Mouse (Mus musculus): ENCODE measurements around the gene Slc35e2. TPM values are rescaled to one million over a fixed set of nuclear protein-coding genes. Genes with fewer than 3 reads are reported as not detected.

The Slc35e2 gene
- total and polyA plus RNA-seq, 3 experiments: 29.6 to 35.9 (median 33.6) TPM

- DNase-seq: no peak
Observed at GRCm38 (mm10) chr4:155575521-155575920, 25.7 kb upstream of the Slc35e2 start.

GRCm38 (mm10) chr4:155577132-155577531, 24.1 kb upstream of the Slc35e2 start:
- peak; percentile 86 for DNase-seq

- peak; percentile 30 for DNase-seq
Observed at GRCm38 (mm10) chr4:155577741-155578140, 23.5 kb upstream of the Slc35e2 start.

- peak; percentile 96 for DNase-seq
Observed at GRCm38 (mm10) chr4:155578336-155579125, 22.7 kb upstream of the Slc35e2 start.

GRCm38 (mm10) chr4:155580420-155580819, 20.8 kb upstream of the Slc35e2 start:
- DNase-seq: no peak

- peak; percentile 89 for DNase-seq
Observed at GRCm38 (mm10) chr4:155582279-155582905, 18.8 kb upstream of the Slc35e2 start.

GRCm38 (mm10) chr4:155589356-155589755, 11.9 kb upstream of the Slc35e2 start:
- no peak for DNase-seq

GRCm38 (mm10) chr4:155591012-155591719, 10.1 kb upstream of the Slc35e2 start:
- peak; percentile 64 for DNase-seq

GRCm38 (mm10) chr4:155593780-155594179, 7.4 kb upstream of the Slc35e2 start:
- DNase-seq: no peak

GRCm38 (mm10) chr4:155595777-155596176, 5.4 kb upstream of the Slc35e2 start:
- DNase-seq: no peak

GRCm38 (mm10) chr4:155596606-155597005, 4.6 kb upstream of the Slc35e2 start:
- no peak for DNase-seq

GRCm38 (mm10) chr4:155598536-155598935, 2.7 kb upstream of the Slc35e2 start:
- DNase-seq: no peak

- peak; percentile 76 for DNase-seq
Observed at GRCm38 (mm10) chr4:155599901-155600825, 1.1 kb upstream of the Slc35e2 start.

GRCm38 (mm10) chr4:155601997-155602456, 811 bp downstream of the Slc35e2 start:
- no peak for DNase-seq

GRCm38 (mm10) chr4:155602753-155603152, 1.5 kb downstream of the Slc35e2 start:
- DNase-seq: no peak

GRCm38 (mm10) chr4:155603801-155604200, 2.6 kb downstream of the Slc35e2 start:
- no peak for DNase-seq

- no peak for DNase-seq
Observed at GRCm38 (mm10) chr4:155605132-155605531, 3.9 kb downstream of the Slc35e2 start.

- no peak for DNase-seq
Observed at GRCm38 (mm10) chr4:155606825-155607224, 5.6 kb downstream of the Slc35e2 start.

- DNase-seq: no peak
Observed at GRCm38 (mm10) chr4:155611860-155612259, 10.6 kb downstream of the Slc35e2 start.

- DNase-seq: no peak
Observed at GRCm38 (mm10) chr4:155613264-155613663, 12.0 kb downstream of the Slc35e2 start.

GRCm38 (mm10) chr4:155618321-155618720, 17.1 kb downstream of the Slc35e2 start:
- DNase-seq: no peak
